ENCODE assay signal across 8 mouse cellular contexts in genomic region chr10:127380767-127381742, GRCm38 (mm10). TPM values are rescaled to one million over a fixed set of nuclear protein-coding genes. Genes with fewer than 3 reads are reported as not detected.
A peak's percentile ranks its signal among the peaks of the same experiment; 100 is the strongest.
DNase-seq lines count a peak whose midpoint lies in the region; ATAC-seq and TF ChIP-seq lines count a peak whose summit lies in the region.

No protein-coding gene starts in this region.

- H3K9ac ChIP-seq in ES-Bruce4 (ENCODE audit: low read depth, poor library complexity, severe bottlenecking), result peak overlapping the region; percentile 94
- H3K9ac ChIP-seq in lung, embryonic 16.5 days (ENCODE audit: low read length), result peak overlapping the region; percentile 88

- H3K27me3 ChIP-seq in ES-Bruce4 (ENCODE audit: control insufficient read depth, insufficient read depth, low read length, poor library complexity, severe bottlenecking), result no peaks in the 10 kb centered on the region
- no peaks in the 10 kb centered on the region for H3K27me3 ChIP-seq in forebrain, embryonic 10.5 days (ENCODE audit: poor library complexity, severe bottlenecking)
- H3K27me3 ChIP-seq in lung, embryonic 16.5 days (ENCODE audit: control insufficient read depth, insufficient read depth, low read depth, low read length), result no peaks in the 10 kb centered on the region

- intact Hi-C loops in heart, postnatal 25 days (cut with DNase I), result loop anchor here (5.0 kb wide), 1 partner anchor 41 kb away; no protein-coding TSS in a partner anchor

- peak; percentile 37 for DNase-seq in c-Kit-positive CD71-negative TER-119-negative erythroid progenitor cells, embryonic 14.5 days (ENCODE audit: low read depth)
- peak; percentile 75 for DNase-seq in forebrain, embryonic 10.5 days (ENCODE audit: extremely low spot score, low spot score)
- peak; percentile 37 for DNase-seq in heart, postnatal 25 days (ENCODE audit: low spot score)
- peak; percentile 2 to 20 for DNase-seq in layer of hippocampus, adult 18-20 months (ENCODE audit: low spot score in 2 of 2)
- peak; percentile 53 for DNase-seq in ovary, adult 18-20 months (ENCODE audit: low spot score)
- DNase-seq in thymus, postnatal 10 days (ENCODE audit: low spot score in 2 of 2), result peak; percentile 22 to 50

- H3K4me2 ChIP-seq in lung, embryonic 16.5 days (ENCODE audit: low read depth, low read length), result peak overlapping the region; percentile 71

- peaks cover 4% of the 10 kb centered on the region for H3K4me1 ChIP-seq in ES-Bruce4 (ENCODE audit: control insufficient read depth, insufficient read depth, low read length)
- peaks cover 27% of the 10 kb centered on the region for H3K4me1 ChIP-seq in forebrain, embryonic 10.5 days
- peaks cover 5% of the 10 kb centered on the region for H3K4me1 ChIP-seq in lung, embryonic 16.5 days (replicated peaks; ENCODE audit: control insufficient read depth, insufficient read depth, low read length)

- H3K9me3 ChIP-seq in ES-Bruce4 (replicated peaks; ENCODE audit: control insufficient read depth, insufficient read depth, low read length, poor library complexity, severe bottlenecking), result no peaks in the 10 kb centered on the region
- H3K9me3 ChIP-seq in forebrain, embryonic 10.5 days, result no peaks in the 10 kb centered on the region
- no peaks in the 10 kb centered on the region for H3K9me3 ChIP-seq in lung, embryonic 16.5 days (ENCODE audit: control insufficient read depth, low read length)

- WGBS in forebrain, embryonic 10.5 days, result 3% methylated on average over 73 of the region's 79 CpGs
- WGBS in lung, embryonic 16.5 days, result under 1% methylated on average over 27 of the region's 79 CpGs

- TF ChIP-seq POLR2A in ES-Bruce4 (IDR thresholded peaks at IDR 0.05; ENCODE audit: insufficient read depth, low read length), result no peak

- no peaks in the 10 kb centered on the region for H3K36me3 ChIP-seq in ES-Bruce4 (ENCODE audit: control insufficient read depth, insufficient read depth, low read length, poor library complexity, severe bottlenecking)
- no peaks in the 10 kb centered on the region for H3K36me3 ChIP-seq in forebrain, embryonic 10.5 days (replicated peaks)
- no peaks in the 10 kb centered on the region for H3K36me3 ChIP-seq in lung, embryonic 16.5 days (ENCODE audit: control insufficient read depth, insufficient read depth, low read length)

- no peak for TF ChIP-seq EP300 in ES-Bruce4 (IDR thresholded peaks at IDR 0.05; ENCODE audit: insufficient read depth, low read depth, low read length)

- no peak for TF ChIP-seq CTCF in ES-Bruce4 (IDR thresholded peaks at IDR 0.05; ENCODE audit: low read depth, low read length)

- peak overlapping the region; percentile 73 for H3K4me3 ChIP-seq in ES-Bruce4 (ENCODE audit: low read depth, low read length)
- peak overlapping the region; percentile 69 for H3K4me3 ChIP-seq in forebrain, embryonic 10.5 days
- peak overlapping the region; percentile 66 for H3K4me3 ChIP-seq in lung, embryonic 16.5 days (ENCODE audit: low read length)

- H3K27ac ChIP-seq in ES-Bruce4 (ENCODE audit: insufficient read depth, low read length), result peak overlapping the region; percentile 66
- peak overlapping the region; percentile 93 for H3K27ac ChIP-seq in forebrain, embryonic 10.5 days
- peak overlapping the region; percentile 96 for H3K27ac ChIP-seq in lung, embryonic 16.5 days (ENCODE audit: low read length)

- peak; percentile 91 for ATAC-seq in lung, embryonic 16.5 days (ENCODE audit: low read depth)

RNA-seq across cellular contexts. Expression of gene R3hdm2, which starts 0.9 kb away (rescaled TPM):
- polyA plus RNA-seq in ES-Bruce4 (2011; ENCODE audit: insufficient read depth, insufficient read length, low read depth, missing spikeins), result 107 and 122 TPM in 2 replicates
- polyA plus RNA-seq in forebrain, embryonic 10.5 days (2016; fragmentation: Nextera tagmentation; extraction: Ambion mirVana), result 27.2 and 27.8 TPM in 2 replicates
- total RNA-seq in heart, postnatal 25 days (2021), result 100 to 1,000 TPM; 145 to 159 TPM
- total RNA-seq in layer of hippocampus, adult 18-20 months (2021), result 100 to 1,000 TPM; 164 to 167 TPM
- polyA plus RNA-seq in lung, embryonic 16.5 days (2015; fragmentation: Nextera tagmentation; extraction: Ambion mirVana), result 22.2 and 22.4 TPM in 2 replicates

RNA-seq across cellular contexts. Expression of gene Inhbc, which starts 10.8 kb away (rescaled TPM):
- not detected in 2 replicates for polyA plus RNA-seq in ES-Bruce4 (2011; ENCODE audit: insufficient read depth, insufficient read length, low read depth, missing spikeins)
- not detected in 2 replicates for polyA plus RNA-seq in forebrain, embryonic 10.5 days (2016; fragmentation: Nextera tagmentation; extraction: Ambion mirVana)
- not detected for total RNA-seq in heart, postnatal 25 days (2021)
- total RNA-seq in layer of hippocampus, adult 18-20 months (2021), result not detected
- polyA plus RNA-seq in lung, embryonic 16.5 days (2015; fragmentation: Nextera tagmentation; extraction: Ambion mirVana), result not detected in 2 replicates

RNA-seq across cellular contexts. Expression of gene Inhbe, which starts 26.8 kb away (rescaled TPM):
- not detected in 2 replicates for polyA plus RNA-seq in ES-Bruce4 (2011; ENCODE audit: insufficient read depth, insufficient read length, low read depth, missing spikeins)
- polyA plus RNA-seq in forebrain, embryonic 10.5 days (2016; fragmentation: Nextera tagmentation; extraction: Ambion mirVana), result 0.04 TPM in 1 of 2 replicates, not detected in the other
- total RNA-seq in heart, postnatal 25 days (2021), result not detected
- total RNA-seq in layer of hippocampus, adult 18-20 months (2021), result not detected
- polyA plus RNA-seq in lung, embryonic 16.5 days (2015; fragmentation: Nextera tagmentation; extraction: Ambion mirVana), result not detected in 2 replicates

RNA-seq across cellular contexts. Expression of gene Gli1, which starts 39.3 kb away (rescaled TPM):
- 19.8 and 21.4 TPM in 2 replicates for polyA plus RNA-seq in ES-Bruce4 (2011; ENCODE audit: insufficient read depth, insufficient read length, low read depth, missing spikeins)
- polyA plus RNA-seq in forebrain, embryonic 10.5 days (2016; fragmentation: Nextera tagmentation; extraction: Ambion mirVana), result 7.0 and 7.9 TPM in 2 replicates
- total RNA-seq in heart, postnatal 25 days (2021), result 1 to 10 TPM in 1 of 2 experiments, under 1 TPM in 1; 0.89 to 1.1 TPM
- total RNA-seq in layer of hippocampus, adult 18-20 months (2021), result 1 to 10 TPM; 1.5 to 2.0 TPM
- 9.7 and 10.5 TPM in 2 replicates for polyA plus RNA-seq in lung, embryonic 16.5 days (2015; fragmentation: Nextera tagmentation; extraction: Ambion mirVana)

RNA-seq across cellular contexts. Expression of gene Arhgap9, which starts 59.3 kb away (rescaled TPM):
- polyA plus RNA-seq in ES-Bruce4 (2011; ENCODE audit: insufficient read depth, insufficient read length, low read depth, missing spikeins), result 8.5 and 9.1 TPM in 2 replicates
- polyA plus RNA-seq in forebrain, embryonic 10.5 days (2016; fragmentation: Nextera tagmentation; extraction: Ambion mirVana), result 1.5 and 1.7 TPM in 2 replicates
- 1 to 10 TPM; 3.0 to 3.4 TPM for total RNA-seq in heart, postnatal 25 days (2021)
- under 1 TPM; 0.84 to 0.92 TPM for total RNA-seq in layer of hippocampus, adult 18-20 months (2021)
- polyA plus RNA-seq in lung, embryonic 16.5 days (2015; fragmentation: Nextera tagmentation; extraction: Ambion mirVana), result 5.5 and 6.9 TPM in 2 replicates

Comparison
In these comparisons a context has a peak if more than half of its experiments do, and no peak if none do; other contexts are left out.
1. Peak in every context shown above with its lines: DNase-seq, ATAC-seq, H3K4me3 ChIP-seq and H3K27ac ChIP-seq.
2. DNase-seq: peak in every context shown above with its lines; median percentile 75 in forebrain, embryonic 10.5 days; 53 in ovary, adult 18-20 months; 37 in c-Kit-positive CD71-negative TER-119-negative erythroid progenitor cells, embryonic 14.5 days; 37 in heart, postnatal 25 days; 36 in thymus, postnatal 10 days; 11 in layer of hippocampus, adult 18-20 months.